Mouse (Mus musculus): ENCODE results near the gene Esr1.

GRCm38 (mm10) chr10:4620596-4621504, 9.5 kb downstream of the Esr1 start:
- TF ChIP-seq CTCF (IDR thresholded peaks at IDR 0.05; ENCODE audit: control insufficient read depth, insufficient read depth, insufficient read length) (no peak), USF1 (IDR thresholded peaks at IDR 0.05; ENCODE audit: low read depth) (peak; percentile 52), MAX (IDR thresholded peaks at IDR 0.05) (no peak), CEBPB (IDR thresholded peaks at IDR 0.05; ENCODE audit: low read depth) (no peak), MYOD1 (IDR thresholded peaks at IDR 0.05; ENCODE audit: control insufficient read depth, insufficient read length, low read depth) (peak; percentile 65), MYOG (IDR thresholded peaks at IDR 0.05; ENCODE audit: control insufficient read depth, extremely low read depth, insufficient read length) (no peak), FOSL1 (IDR thresholded peaks at IDR 0.05; ENCODE audit: insufficient read depth, low read length, poor library complexity, severe bottlenecking) (no peak)
